Mouse (Mus musculus) heart, embryonic 14.5 days (tissue): ENCODE data around the gene Tfb2m. TPM values are rescaled to one million over a fixed set of nuclear protein-coding genes. Genes with fewer than 3 reads are reported as not detected.

Experiments
- ATAC-seq: fragments of 200-750 bp; cut with Nextera tagmentation; 2 replicates; pipeline ENCODE4 v1.8.0; 2017; ENCODE audit warnings: low read depth, moderate TSS enrichment; ENCODE audit not compliant: insufficient number of reproducible peaks, insufficient read depth, low FRiP score
- H3K27ac ChIP-seq, 2 experiments: fragments of 200-500 bp in 1 of 2; fragments of 300-500 bp in 1 of 2; sonication (generic) in 1 of 2; replicated peaks in 1 of 2; 2 replicates each; pipeline ENCODE4 v1.5.1; 2012 to 2014; ENCODE audit warnings: low read depth in 2 of 2, low read length in 2 of 2, control low read depth in 1 of 2, mild to moderate bottlenecking in 1 of 2, mixed read lengths in 1 of 2; ENCODE audit not compliant: control insufficient read depth in 1 of 2, insufficient read depth in 1 of 2
- H3K27me3 ChIP-seq: fragments of 300-500 bp; sonication (generic); 2 replicates; pipeline ENCODE4 v1.6.1; 2014; ENCODE audit warnings: mild to moderate bottlenecking, low read length, control low read depth; ENCODE audit not compliant: control insufficient read depth, insufficient read depth
- H3K36me3 ChIP-seq: fragments of 300-500 bp; sonication (generic); 2 replicates; pipeline ENCODE4 v1.6.1; 2014; ENCODE audit warnings: mild to moderate bottlenecking, control low read depth, low read length, mixed read lengths; ENCODE audit not compliant: control insufficient read depth, insufficient read depth
- H3K4me1 ChIP-seq, 2 experiments: fragments of 200-500 bp in 1 of 2; fragments of 300-500 bp in 1 of 2; sonication (generic) in 1 of 2; 2 replicates each; pipeline ENCODE4 v1.6.1; 2012 to 2014; ENCODE audit warnings: low read length in 2 of 2, control low read depth in 1 of 2, mixed read lengths in 1 of 2; ENCODE audit not compliant: control insufficient read depth in 2 of 2, insufficient read depth in 2 of 2
- H3K4me2 ChIP-seq: fragments of 300-500 bp; sonication (generic); 2 replicates; pipeline ENCODE4 v1.6.1; 2014; ENCODE audit warnings: mild to moderate bottlenecking, low read length
- H3K4me3 ChIP-seq, 2 experiments: fragments of 200-500 bp in 1 of 2; fragments of 300-500 bp in 1 of 2; sonication (generic) in 1 of 2; 2 replicates each; pipeline ENCODE4 v1.5.1; 2012 to 2014; ENCODE audit warnings: low read length in 2 of 2, mild to moderate bottlenecking in 2 of 2, control low read depth in 1 of 2, low read depth in 1 of 2, moderate library complexity in 1 of 2; ENCODE audit not compliant: control insufficient read depth in 1 of 2, insufficient read depth in 1 of 2
- H3K9ac ChIP-seq: fragments of 300-500 bp; sonication (generic); 2 replicates; pipeline ENCODE4 v1.6.1; 2014; ENCODE audit warnings: mild to moderate bottlenecking, low read length
- H3K9me3 ChIP-seq: fragments of 300-500 bp; sonication (generic); 2 replicates; pipeline ENCODE4 v1.6.1; 2016; ENCODE audit warnings: low read length, control low read depth; ENCODE audit not compliant: control insufficient read depth
- WGBS: fragments of 180-500 bp; shearing (Covaris S2); extraction: QIAGEN DNeasy Blood & Tissue Kit; methylation state at CpG from one replicate; pipeline ENCODE4 v1.1.7; 2014; 5-methylcytosine and 5-hydroxymethylcytosine counted together
- polyA plus RNA-seq: library from polyadenylated mRNA; unstranded; fragments of >200 nt; fragmentation: Nextera tagmentation; extraction: Ambion mirVana; gene quantifications from 2 replicates; pipeline ENCODE4 v1.2.1, GENCODE M21; 2014

The Tfb2m gene
- polyA plus RNA-seq, 1 experiment from 2014 or later: 29.0 TPM

- WGBS: 61% methylated on average over 11 of the region's 11 CpGs
- peaks cover 9% of the 10 kb centered on the region for H3K36me3 ChIP-seq
- peak overlapping the region; percentile 7 to 91; a peak in 2 of 4 replicates for H3K27ac ChIP-seq
- H3K4me3 ChIP-seq: peak overlapping the region; percentile 2 to 75; a peak in 2 of 4 replicates
- peaks cover 7 to 32% of the 10 kb centered on the region in 2 experiments for H3K4me1 ChIP-seq
- H3K9me3 ChIP-seq: no peaks in the 10 kb centered on the region
- no peaks in the 10 kb centered on the region for H3K27me3 ChIP-seq
- no peak for ATAC-seq
- H3K4me2 ChIP-seq: peak overlapping the region; percentile 79
- H3K9ac ChIP-seq: peak overlapping the region; percentile 87; the same call in 1 of the 2 replicates
These were observed 2.2 kb upstream of the Tfb2m start for GRCm38 (mm10) chr1:179548220-179548619.

GRCm38 (mm10) chr1:179547176-179547575 is 1.1 kb upstream of the Tfb2m start:
- H3K27ac ChIP-seq: peak overlapping the region; percentile 33 to 91; a peak in 3 of 4 replicates
- ATAC-seq: no peak
- H3K4me2 ChIP-seq: peak overlapping the region; percentile 79
- H3K9ac ChIP-seq: peak overlapping the region; percentile 87
- peaks cover 5 to 25% of the 10 kb centered on the region in 2 experiments for H3K4me1 ChIP-seq
- H3K27me3 ChIP-seq: no peaks in the 10 kb centered on the region
- no peaks in the 10 kb centered on the region for H3K9me3 ChIP-seq
- H3K36me3 ChIP-seq: peaks cover 18% of the 10 kb centered on the region
- peak overlapping the region; percentile 75 to 88; a peak in 3 of 4 replicates for H3K4me3 ChIP-seq
- 12% methylated on average over 5 of the region's 5 CpGs for WGBS

- Histone ChIP-seq H3K27me3 (no peaks in the 10 kb centered on the region), H3K4me2 (peak overlapping the region; percentile 79), H3K9ac (peak overlapping the region; percentile 87), H3K9me3 (no peaks in the 10 kb centered on the region), H3K36me3 (peaks cover 21% of the 10 kb centered on the region), H3K4me3 (peak overlapping the region; percentile 75 to 88), H3K27ac (peak overlapping the region; percentile 91), H3K4me1 (peaks cover 5 to 22% of the 10 kb centered on the region in 2 experiments)
- WGBS: 0% methylated on average over 42 of the region's 44 CpGs
- peak; percentile 72 for ATAC-seq
These were observed 467 bp upstream of the Tfb2m start for GRCm38 (mm10) chr1:179546551-179546917.

GRCm38 (mm10) chr1:179541502-179541901 is 4.6 kb downstream of the Tfb2m start:
- WGBS: 55% methylated on average over 3 of the region's 3 CpGs
- Histone ChIP-seq H3K4me1 (peaks cover 0 to 7% of the 10 kb centered on the region in 2 experiments; a peak in 2 of 4 replicates), H3K27ac (no peak overlapping the region), H3K9ac (no peak overlapping the region), H3K4me2 (no peak overlapping the region), H3K36me3 (peaks cover 46% of the 10 kb centered on the region), H3K27me3 (no peaks in the 10 kb centered on the region), H3K9me3 (no peaks in the 10 kb centered on the region), H3K4me3 (no peak overlapping the region)
- ATAC-seq: no peak

GRCm38 (mm10) chr1:179539887-179540286 is 6.2 kb downstream of the Tfb2m start:
- Histone ChIP-seq H3K4me2 (no peak overlapping the region), H3K4me1 (peaks cover 0 to 1% of the 10 kb centered on the region in 2 experiments; a peak in 1 of 4 replicates), H3K9me3 (no peaks in the 10 kb centered on the region), H3K36me3 (peaks cover 58% of the 10 kb centered on the region), H3K27ac (no peak overlapping the region), H3K9ac (no peak overlapping the region), H3K4me3 (no peak overlapping the region), H3K27me3 (no peaks in the 10 kb centered on the region)
- ATAC-seq: no peak
- WGBS: 89% methylated on average over 3 of the region's 3 CpGs

GRCm38 (mm10) chr1:179539054-179539453 is 7.0 kb downstream of the Tfb2m start:
- H3K36me3 ChIP-seq: peaks cover 58% of the 10 kb centered on the region
- no peak for ATAC-seq

GRCm38 (mm10) chr1:179519901-179520300 is 26.2 kb downstream of the Tfb2m start:
- Histone ChIP-seq H3K4me2 (no peak overlapping the region), H3K27ac (no peak overlapping the region), H3K27me3 (no peaks in the 10 kb centered on the region), H3K36me3 (no peaks in the 10 kb centered on the region), H3K9me3 (peaks cover under 1% of the 10 kb centered on the region; the same call in 1 of the 2 replicates), H3K4me3 (no peak overlapping the region), H3K4me1 (peaks cover 0 to 6% of the 10 kb centered on the region in 2 experiments; a peak in 1 of 4 replicates), H3K9ac (no peak overlapping the region)
- 83% methylated on average over 3 of the region's 3 CpGs for WGBS
- ATAC-seq: no peak

More at GRCm38 (mm10) chr1:179539054-179539453, 7.0 kb downstream of the Tfb2m start:
- Histone ChIP-seq H3K9me3 (no peaks in the 10 kb centered on the region), H3K4me2 (no peak overlapping the region), H3K4me3 (no peak overlapping the region), H3K27ac (no peak overlapping the region), H3K4me1 (no peaks in the 10 kb centered on the region), H3K9ac (no peak overlapping the region), H3K27me3 (no peaks in the 10 kb centered on the region)
- WGBS: 90% methylated on average over 3 of the region's 3 CpGs
